Mouse (Mus musculus) small intestine, adult 2 months (tissue): ENCODE results near the gene Gm44579.

Experiments
- CTCF ChIP-seq: fragments of 200-500 bp; IDR thresholded peaks from 2 replicates; pipeline ENCODE4 v1.5.1; 2012; ENCODE audit warnings: low read depth, mild to moderate bottlenecking, control low read depth, inconsistent platforms, low read length, moderate library complexity, mixed read lengths; ENCODE audit not compliant: insufficient replicate concordance, insufficient read length; ENCODE audit errors: extremely low read depth
- POLR2A ChIP-seq: fragments of 200-500 bp; IDR thresholded peaks from 2 replicates; pipeline ENCODE4 v1.6.1; 2012; ENCODE audit warnings: low read depth, mild to moderate bottlenecking, control low read depth, inconsistent platforms, low read length, moderate library complexity

DNA sequence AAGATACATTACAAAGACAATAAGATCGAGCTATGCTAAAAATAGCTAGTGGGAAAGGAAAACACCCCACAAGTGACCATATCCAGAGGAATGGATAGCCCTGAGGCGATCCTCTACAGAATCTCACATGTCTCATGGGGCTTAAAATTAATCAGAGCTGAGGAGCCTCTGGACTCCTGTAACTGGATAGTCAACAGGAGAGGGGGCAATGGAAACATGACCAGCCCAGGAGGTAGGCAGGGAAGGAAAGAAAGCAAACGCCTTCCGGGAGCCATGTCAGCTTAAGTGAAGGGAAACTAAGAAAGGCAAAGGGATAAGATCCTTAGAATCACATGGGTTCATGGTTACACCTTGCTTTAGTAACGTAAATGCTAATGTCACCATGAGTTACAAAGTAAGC lies 80.0 kb downstream of the Gm44579 start:
- TF ChIP-seq CTCF (no peak), POLR2A (no peak)
